Mouse (Mus musculus) limb, embryonic 14.5 days (tissue): ENCODE data around the gene D130043K22Rik. TPM values are rescaled to one million over a fixed set of nuclear protein-coding genes. Genes with fewer than 3 reads are reported as not detected.

Experiments
- ATAC-seq: fragments of 200-750 bp; cut with Nextera tagmentation; 2 replicates; pipeline ENCODE4 v1.8.0; 2017; ENCODE audit warnings: low read depth, moderate number of reproducible peaks, moderate TSS enrichment; ENCODE audit not compliant: low FRiP score
- DNase-seq: peaks from one replicate; pipeline ENCODE4 v3.0.0-alpha.2; 2015; ENCODE audit warnings: low spot score
- H3K27ac ChIP-seq: fragments of 300-500 bp; sonication (generic); replicated peaks from 2 replicates; pipeline ENCODE4 v1.5.1; 2014; ENCODE audit warnings: low read depth, mild to moderate bottlenecking, low read length, moderate library complexity, mixed read lengths
- H3K27me3 ChIP-seq: fragments of 300-500 bp; sonication (generic); 2 replicates; pipeline ENCODE4 v1.6.1; 2014; ENCODE audit warnings: low read length, mixed read lengths; ENCODE audit not compliant: control insufficient read depth, insufficient read depth
- H3K36me3 ChIP-seq: fragments of 300-500 bp; sonication (generic); 2 replicates; pipeline ENCODE4 v1.6.1; 2014; ENCODE audit warnings: mild to moderate bottlenecking, low read length, moderate library complexity, mixed read lengths; ENCODE audit not compliant: control insufficient read depth, insufficient read depth
- H3K4me1 ChIP-seq: fragments of 300-500 bp; sonication (generic); 2 replicates; pipeline ENCODE4 v1.6.1; 2014; ENCODE audit warnings: antibody characterized with exemption, low read length, mixed read lengths; ENCODE audit not compliant: control insufficient read depth, insufficient read depth
- H3K4me2 ChIP-seq: fragments of 300-500 bp; sonication (generic); replicated peaks from 2 replicates; pipeline ENCODE4 v1.6.1; 2014; ENCODE audit warnings: low read depth, mild to moderate bottlenecking, low read length, moderate library complexity; ENCODE audit not compliant: severe bottlenecking
- H3K4me3 ChIP-seq: fragments of 300-500 bp; sonication (generic); replicated peaks from 2 replicates; pipeline ENCODE4 v1.5.1; 2014; ENCODE audit warnings: low read length
- H3K9ac ChIP-seq: fragments of 300-500 bp; sonication (generic); 2 replicates; pipeline ENCODE4 v1.6.1; 2014; ENCODE audit warnings: mild to moderate bottlenecking, low read depth, low read length, moderate library complexity; ENCODE audit not compliant: severe bottlenecking
- H3K9me3 ChIP-seq: fragments of 300-500 bp; sonication (generic); 2 replicates; pipeline ENCODE4 v1.6.1; 2016; ENCODE audit warnings: low read length; ENCODE audit not compliant: control insufficient read depth
- POLR2A ChIP-seq: fragments of 200-500 bp; IDR thresholded peaks from 2 replicates; pipeline ENCODE4 v1.8.0; 2012; ENCODE audit warnings: inconsistent platforms, mild to moderate bottlenecking, moderate library complexity, borderline replicate concordance; ENCODE audit not compliant: insufficient read depth, insufficient read length; ENCODE audit errors: extremely low read depth
- WGBS: fragments of 180-500 bp; shearing (Covaris S2); extraction: QIAGEN DNeasy Blood & Tissue Kit; methylation state at CpG from one replicate; pipeline ENCODE4 v1.1.7; 2014; 5-methylcytosine and 5-hydroxymethylcytosine counted together
- polyA plus RNA-seq, 2 experiments: library from polyadenylated mRNA; depleted of rRNA in 1 of 2; stranded (reverse) in 1 of 2; unstranded in 1 of 2; fragments of >200 nt; fragmentation: Nextera tagmentation in 1 of 2; extraction: Ambion mirVana in 1 of 2; gene quantifications; 2 replicates each; pipeline versions ENCODE4 v1.2.1 to v1.2.3; 2012 to 2014

D130043K22Rik gene
- polyA plus RNA-seq (2012; rRNA removed) (0.09 and 0.11 TPM in 2 replicates), polyA plus RNA-seq (2014; fragmentation: Nextera tagmentation; extraction: Ambion mirVana) (0.04 TPM in 2 replicates)

DNA sequence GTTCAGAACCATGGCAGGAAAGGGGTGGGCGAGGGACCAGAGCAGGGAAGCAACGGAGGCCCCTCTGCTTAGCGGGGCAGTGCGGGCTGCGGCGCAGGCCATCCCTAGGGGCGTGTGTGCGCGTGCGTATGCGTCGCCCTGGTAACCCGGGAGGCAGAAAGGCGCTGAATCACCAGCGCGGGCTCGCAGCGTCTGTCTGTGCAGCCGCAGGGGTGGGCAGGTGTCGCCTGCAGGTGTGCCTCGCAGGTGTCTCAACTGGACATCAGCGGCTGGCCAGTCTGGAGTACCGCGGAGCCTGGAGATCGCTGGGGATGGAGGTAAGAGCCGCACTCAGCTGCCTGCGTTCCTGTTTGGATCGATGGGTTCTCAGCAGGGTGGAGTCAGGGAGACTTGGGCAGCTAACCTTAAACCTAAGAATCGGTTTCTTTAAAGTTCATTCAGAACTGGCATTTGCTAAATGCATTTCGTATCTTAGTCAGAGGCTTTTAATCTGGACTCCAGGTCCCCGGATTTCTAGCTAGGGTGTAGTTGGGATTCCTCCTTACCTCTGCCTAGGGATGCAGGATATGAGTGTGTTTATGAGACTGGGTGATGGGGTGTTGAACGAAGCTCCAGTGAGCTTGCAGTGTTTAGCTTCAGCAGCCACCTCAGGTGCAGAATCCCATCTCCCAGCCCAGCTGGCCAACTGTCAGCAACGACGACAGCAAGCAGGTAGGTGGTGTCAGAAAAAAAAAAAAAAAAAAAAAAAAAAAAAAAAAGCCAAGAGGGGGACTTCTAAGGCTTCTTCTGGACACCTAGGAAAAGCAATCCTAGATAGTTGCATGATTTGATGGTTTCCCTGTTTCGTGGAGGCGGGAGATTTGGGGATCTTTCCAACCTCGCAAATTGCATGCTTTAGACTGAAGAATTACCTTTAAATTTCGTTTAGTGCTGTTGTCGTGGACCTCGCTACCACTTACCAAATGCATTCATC lies at the start of gene D130043K22Rik:
TSS of gene D130043K22Rik (plus strand) at position 153 of the 973 bp plus-strand sequence.
- H3K4me1 ChIP-seq, result no peaks in the 10 kb centered on the region
- ATAC-seq (peak; percentile 65; the same call in 1 of the 2 replicates), DNase-seq (peak; percentile 36)
- H3K27ac ChIP-seq, result no peak within 1 kb of the TSS
- TF ChIP-seq POLR2A, result no peak
- H3K4me2 ChIP-seq, result peak within 1 kb of the TSS; percentile 60
- H3K9ac ChIP-seq, result peak within 1 kb of the TSS; percentile 43
- H3K4me3 ChIP-seq, result peak within 1 kb of the TSS; percentile 32
- no peaks in the 10 kb centered on the region for H3K27me3 ChIP-seq
- H3K36me3 ChIP-seq, result peaks cover under 1% of the 10 kb centered on the region; the same call in 1 of the 2 replicates
- H3K9me3 ChIP-seq, result no peaks in the 10 kb centered on the region
- WGBS, result 15% methylated on average over 35 of the region's 40 CpGs

DNA sequence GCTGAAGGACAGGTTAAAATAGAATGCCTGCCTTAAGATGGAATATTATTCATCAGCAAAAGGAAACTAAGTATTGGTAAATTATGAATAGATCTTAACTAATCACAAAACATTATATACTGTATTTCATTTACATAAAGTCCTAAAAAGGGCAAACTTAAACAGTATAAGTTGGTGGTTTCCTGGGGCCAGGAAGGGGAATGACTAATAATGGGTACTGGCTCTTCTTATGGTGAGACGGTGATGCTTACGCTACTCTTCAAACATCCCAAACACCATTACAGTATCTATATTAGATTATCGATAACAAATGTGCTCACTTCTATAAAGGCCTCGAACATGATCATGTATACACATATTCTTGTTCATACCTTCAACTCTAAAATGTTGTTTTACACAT lies 46.2 kb upstream of the D130043K22Rik start:
- no peaks in the 10 kb centered on the region for H3K9me3 ChIP-seq
- ATAC-seq, result no peak
- peaks cover 7% of the 10 kb centered on the region; the same call in 1 of the 2 replicates for H3K4me1 ChIP-seq
- TF ChIP-seq POLR2A, result no peak
- no peak overlapping the region for H3K4me2 ChIP-seq
- no peak overlapping the region for H3K4me3 ChIP-seq
- no peaks in the 10 kb centered on the region for H3K36me3 ChIP-seq
- H3K9ac ChIP-seq, result no peak overlapping the region
- WGBS, result 98% methylated on average over 4 of the region's 4 CpGs
- DNase-seq, result no peak
- H3K27ac ChIP-seq, result no peak overlapping the region
- no peaks in the 10 kb centered on the region for H3K27me3 ChIP-seq

DNA sequence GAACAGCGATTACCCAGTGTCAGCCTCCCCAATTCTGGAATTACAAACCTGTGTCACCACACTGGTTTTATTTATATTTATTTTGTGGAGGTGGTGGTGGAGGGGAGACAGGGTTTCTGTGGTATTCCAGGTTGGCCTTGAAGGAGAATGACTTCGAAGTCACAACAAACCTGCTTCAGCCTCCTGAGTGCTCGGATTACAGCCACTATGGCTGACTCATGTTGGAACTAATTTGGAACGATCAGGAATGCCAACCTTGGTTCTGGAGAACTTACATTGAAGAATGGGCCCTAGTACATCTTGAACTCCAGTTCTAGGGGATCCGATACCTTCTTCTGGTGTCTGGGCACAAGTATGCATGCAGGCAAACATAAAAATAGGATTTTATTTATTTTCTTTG lies 45.6 kb upstream of the D130043K22Rik start:
- Histone ChIP-seq H3K4me2 (peak overlapping the region; percentile 57), H3K4me1 (peaks cover 12% of the 10 kb centered on the region), H3K36me3 (no peaks in the 10 kb centered on the region), H3K9me3 (no peaks in the 10 kb centered on the region), H3K9ac (no peak overlapping the region), H3K27me3 (no peaks in the 10 kb centered on the region), H3K4me3 (peak overlapping the region; percentile 95; the same call in 1 of the 2 replicates), H3K27ac (no peak overlapping the region)
- WGBS, result 65% methylated on average over 5 of the region's 5 CpGs
- no peak for TF ChIP-seq POLR2A
- ATAC-seq (no peak), DNase-seq (no peak)

DNA sequence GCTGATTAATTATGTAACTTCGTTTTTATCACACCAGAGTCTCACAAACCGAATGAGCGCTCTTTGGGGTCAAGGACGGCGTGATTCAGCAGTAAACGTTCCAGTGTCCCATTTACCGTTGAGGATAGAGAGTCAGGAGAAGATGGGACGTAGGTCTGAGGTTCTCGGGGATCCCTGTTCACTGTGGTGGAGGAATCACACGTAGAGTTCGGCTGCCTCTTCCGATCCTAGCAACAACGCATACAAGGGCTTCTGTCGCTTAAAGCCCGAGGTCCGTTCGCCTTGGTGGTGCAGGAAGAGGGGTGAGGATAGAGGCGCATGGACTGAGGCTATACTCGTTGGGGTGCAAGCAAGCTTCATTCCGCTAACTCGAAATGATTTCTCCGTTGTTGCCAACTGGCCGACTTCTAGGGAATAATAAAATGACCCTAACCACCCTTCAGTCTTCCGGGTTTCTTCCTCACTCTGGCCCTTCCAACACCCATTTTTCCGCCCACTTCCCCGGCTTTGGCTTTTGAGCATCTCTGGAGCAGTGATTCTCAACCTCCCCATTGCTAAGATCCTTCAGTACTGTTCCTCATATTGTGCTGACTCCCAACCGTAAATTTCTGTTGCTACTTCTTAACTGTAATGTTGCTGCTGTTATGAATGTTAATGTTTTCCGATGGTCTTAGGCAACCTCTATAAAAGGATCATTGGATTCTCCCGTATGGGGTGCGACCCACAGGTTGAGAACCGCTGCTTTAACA lies 44.8 kb upstream of the D130043K22Rik start:
- H3K36me3 ChIP-seq, result peaks cover 4% of the 10 kb centered on the region
- WGBS, result 1% methylated on average over 31 of the region's 31 CpGs
- H3K27ac ChIP-seq, result peak overlapping the region; percentile 65
- peaks cover 15% of the 10 kb centered on the region for H3K4me1 ChIP-seq
- no peaks in the 10 kb centered on the region for H3K9me3 ChIP-seq
- peak overlapping the region; percentile 49 for H3K9ac ChIP-seq
- H3K4me2 ChIP-seq, result peak overlapping the region; percentile 57
- TF ChIP-seq POLR2A, result no peak; the same call in 1 of the 2 replicates
- no peak for DNase-seq
- H3K27me3 ChIP-seq, result no peaks in the 10 kb centered on the region
- ATAC-seq, result peak; percentile 11; the same call in 1 of the 2 replicates
- H3K4me3 ChIP-seq, result peak overlapping the region; percentile 95
